Mouse (Mus musculus) ES-Bruce4 (cell line): ENCODE data around the gene Timmdc1. TPM values are rescaled to one million over a fixed set of nuclear protein-coding genes. Genes with fewer than 3 reads are reported as not detected.

Experiments
- H3K27ac ChIP-seq: 2 replicates; pipeline ENCODE4 v1.5.1; 2012; ENCODE audit warnings: low read length, inconsistent platforms; ENCODE audit not compliant: insufficient read depth
- H3K27me3 ChIP-seq: 2 replicates; pipeline ENCODE4 v1.6.1; 2012; ENCODE audit warnings: mild to moderate bottlenecking, low read length, inconsistent platforms; ENCODE audit not compliant: control insufficient read depth, poor library complexity, insufficient read depth, severe bottlenecking
- H3K36me3 ChIP-seq: 2 replicates; pipeline ENCODE4 v1.6.1; 2012; ENCODE audit warnings: inconsistent platforms, mild to moderate bottlenecking, low read length, moderate library complexity; ENCODE audit not compliant: control insufficient read depth, poor library complexity, insufficient read depth, severe bottlenecking
- H3K4me1 ChIP-seq: one replicate; pipeline ENCODE4 v1.8.1; 2011; ENCODE audit warnings: low read length; ENCODE audit not compliant: control insufficient read depth, insufficient read depth
- H3K4me3 ChIP-seq: 2 replicates; pipeline ENCODE4 v1.5.1; 2011; ENCODE audit warnings: low read depth, mild to moderate bottlenecking, low read length
- H3K9ac ChIP-seq: 2 replicates; pipeline ENCODE4 v1.6.1; 2012; ENCODE audit warnings: low read depth, mild to moderate bottlenecking, inconsistent platforms; ENCODE audit not compliant: poor library complexity, severe bottlenecking
- H3K9me3 ChIP-seq: replicated peaks from 2 replicates; pipeline ENCODE4 v1.6.1; 2012; ENCODE audit warnings: mild to moderate bottlenecking, low read length, inconsistent platforms; ENCODE audit not compliant: control insufficient read depth, poor library complexity, insufficient read depth, severe bottlenecking
- CTCF ChIP-seq: IDR thresholded peaks from one replicate; pipeline ENCODE4 v1.8.1; 2011; ENCODE audit warnings: low read depth, low read length
- EP300 ChIP-seq: IDR thresholded peaks from 2 replicates; pipeline ENCODE4 v1.6.1; 2011; ENCODE audit warnings: low read depth, low read length; ENCODE audit not compliant: insufficient read depth
- POLR2A ChIP-seq: IDR thresholded peaks from one replicate; pipeline ENCODE4 v1.8.1; 2011; ENCODE audit warnings: low read length; ENCODE audit not compliant: insufficient read depth
- polyA plus RNA-seq: library from polyadenylated mRNA; stranded (reverse); fragments of >200 nt; gene quantifications from 2 replicates; pipeline ENCODE4 v1.2.4, GENCODE M21; 2011; ENCODE audit warnings: low read depth; ENCODE audit not compliant: missing spikeins, insufficient read depth, insufficient read length

The Timmdc1 gene
- polyA plus RNA-seq, 1 experiment: 46.4 TPM

- Histone ChIP-seq H3K27me3 (no peaks in the 10 kb centered on the region), H3K27ac (peak overlapping the region; percentile 45), H3K9ac (peak overlapping the region; percentile 85), H3K4me1 (peaks cover 5% of the 10 kb centered on the region), H3K4me3 (peak overlapping the region; percentile 78), H3K36me3 (peaks cover 15% of the 10 kb centered on the region), H3K9me3 (peaks cover 2% of the 10 kb centered on the region; the same call in 1 of the 2 replicates)
- TF ChIP-seq EP300 (no peak), CTCF (no peak), POLR2A (no peak)
These were observed 70.8 kb downstream of the Timmdc1 start for GRCm38 (mm10) chr16:38451421-38452205.

GRCm38 (mm10) chr16:38450707-38451106 lies 71.8 kb downstream of the Timmdc1 start:
- peaks cover 21% of the 10 kb centered on the region for H3K36me3 ChIP-seq
- H3K9ac ChIP-seq: no peak overlapping the region

GRCm38 (mm10) chr16:38448458-38448857 lies 74.0 kb downstream of the Timmdc1 start:
- no peak overlapping the region for H3K9ac ChIP-seq
- H3K9me3 ChIP-seq: peaks cover 19% of the 10 kb centered on the region
- H3K27me3 ChIP-seq: no peaks in the 10 kb centered on the region
- no peak overlapping the region for H3K4me3 ChIP-seq
- H3K4me1 ChIP-seq: peaks cover 1% of the 10 kb centered on the region
- TF ChIP-seq CTCF: no peak
- TF ChIP-seq POLR2A: no peak
- no peak for TF ChIP-seq EP300
- H3K36me3 ChIP-seq: peaks cover 34% of the 10 kb centered on the region
- H3K27ac ChIP-seq: no peak overlapping the region

More at GRCm38 (mm10) chr16:38450707-38451106, 71.8 kb downstream of the Timmdc1 start:
- Histone ChIP-seq H3K4me3 (0 out of 2 replicates have a peak overlapping the region, but pooled peaks have one; percentile 16), H3K27ac (no peak overlapping the region), H3K4me1 (peaks cover 4% of the 10 kb centered on the region), H3K9me3 (peaks cover 3% of the 10 kb centered on the region; the same call in 1 of the 2 replicates), H3K27me3 (no peaks in the 10 kb centered on the region)
- no peak for TF ChIP-seq EP300
- TF ChIP-seq CTCF: no peak
- no peak for TF ChIP-seq POLR2A

Other genes starting within 250 kb of the Timmdc1 start
- not detected in 2 replicates for gene Nr1i2, start 227.8 kb downstream of the Timmdc1 start, polyA plus RNA-seq
- gene Maats1, start 180.5 kb downstream of the Timmdc1 start, polyA plus RNA-seq: 0.58 and 0.96 TPM in 2 replicates
- 218 and 226 TPM in 2 replicates for gene Cox17, start 175.7 kb downstream of the Timmdc1 start, polyA plus RNA-seq
- gene Gm21987, start 175.6 kb downstream of the Timmdc1 start, polyA plus RNA-seq: not detected in 2 replicates
- not detected in 2 replicates for gene Popdc2, start 160.5 kb downstream of the Timmdc1 start, polyA plus RNA-seq
- 1.9 and 2.5 TPM in 2 replicates for gene Pla1a, start 89.5 kb downstream of the Timmdc1 start, polyA plus RNA-seq
- 50.7 and 51.3 TPM in 2 replicates for gene Adprh, start 70.0 kb downstream of the Timmdc1 start, polyA plus RNA-seq
- 1.3 and 1.7 TPM in 2 replicates for gene Cd80, start 67.1 kb downstream of the Timmdc1 start, polyA plus RNA-seq
- 90.1 and 99.5 TPM in 2 replicates for gene Poglut1, start 27.6 kb upstream of the Timmdc1 start, polyA plus RNA-seq
- 165 and 186 TPM in 2 replicates for gene Tmem39a, start 36.0 kb upstream of the Timmdc1 start, polyA plus RNA-seq
- gene Arhgap31, start 190.6 kb upstream of the Timmdc1 start, polyA plus RNA-seq: 0.94 and 1.3 TPM in 2 replicates
- gene B4galt4, start 219.6 kb upstream of the Timmdc1 start, polyA plus RNA-seq: 17.1 and 19.2 TPM in 2 replicates